Mouse (Mus musculus): ENCODE measurements around the gene Sipa1l1. TPM values are rescaled to one million over a fixed set of nuclear protein-coding genes. Genes with fewer than 3 reads are reported as not detected.

Gene Sipa1l1
- polyA plus RNA-seq, 1 experiment from 2014 or later = 28.6 TPM

GRCm38 (mm10) chr12:82245219-82245618 lies 76.1 kb downstream of the Sipa1l1 start:
- no peak overlapping the region for H3K4me3 ChIP-seq
- peaks cover 20% of the 10 kb centered on the region for H3K36me3 ChIP-seq
- H3K4me1 ChIP-seq = 0 out of 2 replicates have a peak, but pooled peaks cover 3% of the 10 kb centered on the region
- no peaks in the 10 kb centered on the region for H3K27me3 ChIP-seq (ENCODE audit: low read depth, poor library complexity, severe bottlenecking)
- DNase-seq (ENCODE audit: low spot score) = no peak
- no peaks in the 10 kb centered on the region for H3K9me3 ChIP-seq (replicated peaks)
- 93% methylated on average over 6 of the region's 6 CpGs for WGBS
- H3K27ac ChIP-seq (replicated peaks) = no peak overlapping the region

- no peak overlapping the region for H3K4me3 ChIP-seq
- no peaks in the 10 kb centered on the region for H3K27me3 ChIP-seq (ENCODE audit: low read depth, poor library complexity, severe bottlenecking)
- DNase-seq (ENCODE audit: low spot score) = no peak
- no peaks in the 10 kb centered on the region for H3K9me3 ChIP-seq (replicated peaks)
- no peak overlapping the region for H3K27ac ChIP-seq (replicated peaks)
- peaks cover 16% of the 10 kb centered on the region; the same call in 1 of the 2 replicates for H3K36me3 ChIP-seq
- WGBS = 91% methylated on average over 3 of the region's 3 CpGs
- H3K4me1 ChIP-seq = 0 out of 2 replicates have a peak, but pooled peaks cover 3% of the 10 kb centered on the region
Observed at GRCm38 (mm10) chr12:82246422-82246821, 77.3 kb downstream of the Sipa1l1 start.

GRCm38 (mm10) chr12:82247371-82248258 lies 78.5 kb downstream of the Sipa1l1 start:
- H3K4me1 ChIP-seq = 0 out of 2 replicates have a peak, but pooled peaks cover 3% of the 10 kb centered on the region
- no peak overlapping the region for H3K27ac ChIP-seq (replicated peaks)
- DNase-seq (ENCODE audit: low spot score) = no peak
- peaks cover 16% of the 10 kb centered on the region; the same call in 1 of the 2 replicates for H3K36me3 ChIP-seq
- no peak overlapping the region for H3K4me3 ChIP-seq
- H3K9me3 ChIP-seq (replicated peaks) = no peaks in the 10 kb centered on the region
- no peaks in the 10 kb centered on the region for H3K27me3 ChIP-seq (ENCODE audit: low read depth, poor library complexity, severe bottlenecking)
- WGBS = 94% methylated on average over 14 of the region's 14 CpGs

GRCm38 (mm10) chr12:82248501-82248900 lies 79.4 kb downstream of the Sipa1l1 start:
- no peak for DNase-seq (ENCODE audit: low spot score)
- no peak overlapping the region for H3K27ac ChIP-seq (replicated peaks)
- 89% methylated on average over 3 of the region's 3 CpGs for WGBS
- H3K4me3 ChIP-seq = no peak overlapping the region
- 0 out of 2 replicates have a peak, but pooled peaks cover 3% of the 10 kb centered on the region for H3K4me1 ChIP-seq
- H3K36me3 ChIP-seq = peaks cover 15% of the 10 kb centered on the region; the same call in 1 of the 2 replicates
- no peaks in the 10 kb centered on the region for H3K27me3 ChIP-seq (ENCODE audit: low read depth, poor library complexity, severe bottlenecking)
- H3K9me3 ChIP-seq (replicated peaks) = no peaks in the 10 kb centered on the region

- peaks cover 8% of the 10 kb centered on the region; the same call in 1 of the 2 replicates for H3K36me3 ChIP-seq
- DNase-seq (ENCODE audit: low spot score) = no peak
- H3K27me3 ChIP-seq (ENCODE audit: low read depth, poor library complexity, severe bottlenecking) = no peaks in the 10 kb centered on the region
- H3K9me3 ChIP-seq (replicated peaks) = no peaks in the 10 kb centered on the region
- WGBS = 95% methylated on average over 2 of the region's 2 CpGs
- H3K4me1 ChIP-seq = 0 out of 2 replicates have a peak, but pooled peaks cover 3% of the 10 kb centered on the region
- no peak overlapping the region for H3K4me3 ChIP-seq
- no peak overlapping the region for H3K27ac ChIP-seq (replicated peaks)
Observed at GRCm38 (mm10) chr12:82251328-82251727, 82.2 kb downstream of the Sipa1l1 start.

- no peak for DNase-seq (ENCODE audit: low spot score)
- Histone ChIP-seq H3K4me3 (no peak overlapping the region), H3K27ac (replicated peaks) (no peak overlapping the region), H3K4me1 (no peaks in the 10 kb centered on the region), H3K36me3 (peaks cover 6% of the 10 kb centered on the region; the same call in 1 of the 2 replicates), H3K27me3 (ENCODE audit: low read depth, poor library complexity, severe bottlenecking) (no peaks in the 10 kb centered on the region), H3K9me3 (replicated peaks) (no peaks in the 10 kb centered on the region)
- 94% methylated on average over 5 of the region's 5 CpGs for WGBS
Observed at GRCm38 (mm10) chr12:82254076-82254475, 85.0 kb downstream of the Sipa1l1 start.

- Histone ChIP-seq H3K9me3 (replicated peaks) (no peaks in the 10 kb centered on the region), H3K4me3 (no peak overlapping the region), H3K27ac (replicated peaks) (no peak overlapping the region), H3K4me1 (no peaks in the 10 kb centered on the region), H3K27me3 (ENCODE audit: low read depth, poor library complexity, severe bottlenecking) (no peaks in the 10 kb centered on the region), H3K36me3 (no peaks in the 10 kb centered on the region)
- DNase-seq (ENCODE audit: low spot score) = no peak
- 89% methylated on average over 5 of the region's 5 CpGs for WGBS
Observed at GRCm38 (mm10) chr12:82256012-82256411, 86.9 kb downstream of the Sipa1l1 start.

- Histone ChIP-seq H3K4me3 (no peak overlapping the region), H3K4me1 (no peaks in the 10 kb centered on the region), H3K27me3 (ENCODE audit: low read depth, poor library complexity, severe bottlenecking) (no peaks in the 10 kb centered on the region), H3K36me3 (no peaks in the 10 kb centered on the region), H3K9me3 (replicated peaks) (no peaks in the 10 kb centered on the region), H3K27ac (replicated peaks) (no peak overlapping the region)
- WGBS = 92% methylated on average over 6 of the region's 6 CpGs
- DNase-seq (ENCODE audit: low spot score) = no peak
Observed at GRCm38 (mm10) chr12:82256921-82257500, 87.9 kb downstream of the Sipa1l1 start.

- Histone ChIP-seq H3K4me3 (no peak overlapping the region), H3K27ac (replicated peaks) (no peak overlapping the region), H3K9me3 (replicated peaks) (no peaks in the 10 kb centered on the region), H3K36me3 (no peaks in the 10 kb centered on the region), H3K27me3 (ENCODE audit: low read depth, poor library complexity, severe bottlenecking) (no peaks in the 10 kb centered on the region), H3K4me1 (no peaks in the 10 kb centered on the region)
- WGBS = 88% methylated on average over 6 of the region's 6 CpGs
- no peak for DNase-seq (ENCODE audit: low spot score)
Observed at GRCm38 (mm10) chr12:82257994-82258785, 89.1 kb downstream of the Sipa1l1 start.

GRCm38 (mm10) chr12:82263443-82263842 lies 94.3 kb downstream of the Sipa1l1 start:
- Histone ChIP-seq H3K27ac (replicated peaks) (no peak overlapping the region), H3K27me3 (ENCODE audit: low read depth, poor library complexity, severe bottlenecking) (no peaks in the 10 kb centered on the region), H3K4me1 (no peaks in the 10 kb centered on the region; the same call in 1 of the 2 replicates), H3K9me3 (replicated peaks) (no peaks in the 10 kb centered on the region), H3K36me3 (no peaks in the 10 kb centered on the region), H3K4me3 (no peak overlapping the region)
- DNase-seq (ENCODE audit: low spot score) = no peak
- 93% methylated on average over 7 of the region's 7 CpGs for WGBS

GRCm38 (mm10) chr12:82264083-82264851 lies 95.1 kb downstream of the Sipa1l1 start:
- Histone ChIP-seq H3K9me3 (replicated peaks) (no peaks in the 10 kb centered on the region), H3K4me1 (no peaks in the 10 kb centered on the region; the same call in 1 of the 2 replicates), H3K27me3 (ENCODE audit: low read depth, poor library complexity, severe bottlenecking) (no peaks in the 10 kb centered on the region), H3K4me3 (no peak overlapping the region), H3K27ac (replicated peaks) (no peak overlapping the region), H3K36me3 (no peaks in the 10 kb centered on the region)
- no peak for DNase-seq (ENCODE audit: low spot score)
- WGBS = 92% methylated on average over 5 of the region's 5 CpGs

Data from midbrain, embryonic 10.5 days (tissue).